Mouse (Mus musculus) forelimb bud, embryonic 11.5 days (tissue): ENCODE measurements around the gene Fcgr2b.

Source experiments
- DNase-seq: peaks from one replicate; pipeline ENCODE4 v3.0.0-alpha.2; 2012; ENCODE audit warnings: low read depth, low spot score

Gene Fcgr2b

GRCm38 (mm10) chr1:170927378-170927777 is 49.0 kb downstream of the Fcgr2b start, which contains the start of gene Fcrla:
Gene Fcrla, minus strand, starts transcription at chr1:170927583.
- DNase-seq = no peak

GRCm38 (mm10) chr1:170926941-170927340 is 49.4 kb downstream of the Fcgr2b start:
- no peak for DNase-seq

GRCm38 (mm10) chr1:170924485-170924884 is 51.9 kb downstream of the Fcgr2b start:
- DNase-seq = no peak

- DNase-seq = no peak
Measured at GRCm38 (mm10) chr1:170919308-170919707, 57.0 kb downstream of the Fcgr2b start.

GRCm38 (mm10) chr1:170915657-170916056 is 60.7 kb downstream of the Fcgr2b start:
- DNase-seq = no peak

GRCm38 (mm10) chr1:170912891-170913615 is 63.3 kb downstream of the Fcgr2b start, which contains the start of gene Fcrlb:
Gene Fcrlb, minus strand, starts transcription at chr1:170912941.
- no peak for DNase-seq

- DNase-seq = no peak
Measured at GRCm38 (mm10) chr1:170911907-170912660, 64.3 kb downstream of the Fcgr2b start.
